Mouse (Mus musculus) heart, postnatal 36 days (tissue): Measurements from ENCODE around the gene Gstp2. TPM values are rescaled to one million over a fixed set of nuclear protein-coding genes. Genes with fewer than 3 reads are reported as not detected.

Experiments used
- DNase-seq, 2 experiments: peaks; one replicate each; pipeline ENCODE4 v3.0.0; 2021 to 2022
- intact Hi-C: fragments of 180-260 bp; cut with DNase I; formaldehyde crosslinking; loops from one replicate; pipeline ENCODE4 v1.15.1; 2025
- total RNA-seq, 2 experiments: library from RNA; stranded (reverse); gene quantifications; 2 replicates each; pipeline ENCODE4 v1.2.3; 2021

Gstp2 gene
- total RNA-seq, 2 experiments from 2014 or later: 120 to 124 TPM

DNA sequence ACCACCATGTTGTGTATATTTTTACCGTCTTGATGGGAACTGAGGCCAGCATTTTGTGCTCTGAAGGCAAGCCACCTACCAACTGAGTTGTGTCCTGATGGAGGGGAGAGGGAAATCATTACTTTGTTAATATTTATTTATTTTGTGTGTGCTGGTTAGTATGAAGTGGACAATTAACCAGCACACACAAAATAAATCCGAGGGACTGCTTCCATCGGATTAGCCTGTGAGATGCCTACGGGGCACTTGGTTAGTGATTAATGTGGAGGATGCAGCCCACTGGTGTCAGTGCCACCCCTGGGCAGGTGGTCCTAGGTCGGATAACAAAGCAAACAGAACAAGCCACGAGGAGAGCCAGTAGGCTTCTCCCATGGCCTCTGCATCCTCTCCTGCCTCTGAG lies 50.9 kb downstream of the Gstp2 start:
- intact Hi-C loops: no loop called here
- DNase-seq: no peak

DNA sequence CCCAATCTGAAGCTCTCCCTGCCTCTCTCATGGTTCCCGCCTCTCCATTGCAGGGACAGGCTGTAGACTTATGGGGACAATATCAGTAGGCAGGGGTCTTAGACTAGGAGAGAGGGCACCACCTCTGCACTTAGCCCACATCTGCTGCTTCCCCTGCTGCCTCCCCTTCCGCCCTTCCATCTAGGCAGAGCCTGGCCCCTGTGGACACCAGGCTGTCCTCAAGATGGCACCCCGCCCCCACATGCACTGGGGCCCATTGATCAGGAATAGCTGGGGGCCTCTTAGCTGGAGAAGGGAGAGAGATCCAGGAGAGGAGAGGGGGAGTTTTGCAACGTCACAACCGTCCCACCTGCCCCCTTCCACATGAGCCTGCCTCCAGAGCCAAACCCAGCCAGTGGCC lies 53.4 kb downstream of the Gstp2 start, which contains the start of gene Tbx10:
TSS of gene Tbx10 (plus strand) at position 337 of the 400 bp plus-strand sequence.
- intact Hi-C loops: no loop called here
- DNase-seq: no peak

DNA sequence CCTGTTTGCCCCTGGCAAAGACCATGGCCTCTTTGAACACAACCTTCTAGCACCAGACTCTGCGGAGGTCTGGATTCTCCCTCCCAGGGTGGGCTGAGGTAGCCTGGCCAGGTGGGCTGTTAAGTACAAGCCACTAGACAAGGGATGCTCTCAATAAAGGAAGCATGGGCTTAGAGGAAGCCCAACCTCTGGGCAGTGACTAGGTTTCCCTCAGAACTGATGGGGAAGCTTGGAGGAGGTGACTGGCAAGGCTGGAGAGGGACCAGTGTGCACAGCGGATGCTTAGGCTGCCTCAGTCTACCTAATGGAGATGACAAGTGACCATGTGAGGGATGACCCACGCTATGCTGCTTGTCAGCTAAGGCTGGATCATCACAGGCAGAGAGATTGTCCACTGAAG lies 53.9 kb downstream of the Gstp2 start:
- intact Hi-C loops: no loop called here
- DNase-seq: no peak

DNA sequence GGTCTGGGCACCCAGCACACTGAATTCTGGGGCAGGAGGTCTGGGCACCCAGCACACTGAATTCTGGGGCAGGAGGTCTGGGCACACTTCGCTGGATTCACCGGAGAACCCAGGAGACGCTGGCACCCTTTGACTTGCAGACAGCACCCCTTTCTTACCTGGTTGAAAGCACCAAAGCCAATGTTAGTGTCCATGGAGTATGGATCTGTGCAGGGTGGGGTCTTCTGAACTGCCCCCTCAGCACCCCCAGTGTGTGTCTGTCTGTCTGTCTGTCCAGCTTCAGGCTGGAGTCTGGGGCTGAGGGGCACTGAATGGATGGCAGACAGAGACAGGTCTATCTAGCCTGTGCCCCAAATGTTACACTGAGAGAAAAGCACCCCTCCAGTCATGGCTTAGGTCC lies 54.3 kb downstream of the Gstp2 start:
- intact Hi-C loops: no loop called here
- no peak for DNase-seq

DNA sequence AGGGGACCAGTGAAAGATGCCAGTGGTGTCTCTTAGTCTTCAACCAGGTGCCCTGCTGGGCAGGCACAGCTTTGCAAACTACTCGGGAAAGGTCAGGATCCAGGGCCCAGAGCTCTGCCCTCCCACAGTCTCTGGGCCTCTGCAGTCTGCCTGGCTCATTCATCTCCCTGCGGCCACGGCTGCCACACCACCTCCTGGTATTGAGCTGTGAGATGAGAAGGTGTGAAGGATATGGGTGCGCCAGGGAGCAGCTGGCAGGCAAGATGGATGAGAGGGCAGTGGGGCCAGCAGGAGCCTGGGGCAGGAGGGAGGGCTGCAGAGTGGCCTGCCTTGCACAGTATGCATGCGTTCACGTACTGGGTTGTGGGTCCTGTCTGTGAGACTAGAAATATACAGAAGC lies 55.0 kb downstream of the Gstp2 start:
- DNase-seq: no peak
- intact Hi-C loops: no loop called here

Other genes starting within 250 kb of the Gstp2 start
- 10 to 100 TPM; 10.5 to 11.5 TPM for gene Chka, start 194.2 kb downstream of the Gstp2 start, total RNA-seq
- 10 to 100 TPM in 1 of 2 experiments, 1 to 10 TPM in 1; 9.1 to 17.7 TPM for gene Tcirg1, start 138.9 kb downstream of the Gstp2 start, total RNA-seq
- gene Ndufs8, start 133.2 kb downstream of the Gstp2 start, total RNA-seq: 100 to 1,000 TPM; 508 to 532 TPM
- gene Aldh3b1, start 116.2 kb downstream of the Gstp2 start, total RNA-seq: 1 to 10 TPM; 1.5 to 1.6 TPM
- gene Unc93b1, start 110.8 kb downstream of the Gstp2 start, total RNA-seq: 10 to 100 TPM; 16.9 to 20.6 TPM
- under 1 TPM; 0.38 to 0.56 TPM for gene Aldh3b3, start 87.4 kb downstream of the Gstp2 start, total RNA-seq
- under 1 TPM in 1 of 2 experiments, not detected in 1; 0.39 TPM for gene Aldh3b2, start 73.7 kb downstream of the Gstp2 start, total RNA-seq
- gene Acy3, start 59.5 kb downstream of the Gstp2 start, total RNA-seq: 10 to 100 TPM; 22.8 to 24.4 TPM
- gene Tbx10, start 53.3 kb downstream of the Gstp2 start, total RNA-seq: not detected
- gene Nudt8, start 45.4 kb downstream of the Gstp2 start, total RNA-seq: 100 to 1,000 TPM; 126 to 140 TPM
- gene Gm49405, start 45.4 kb downstream of the Gstp2 start, total RNA-seq: 1 to 10 TPM; 1.3 to 1.4 TPM
- gene Doc2g, start 42.7 kb downstream of the Gstp2 start, total RNA-seq: 100 to 1,000 TPM; 174 to 196 TPM
- 1,000 to 10,000 TPM; 1,111 to 1,164 TPM for gene Ndufv1, start 33.2 kb downstream of the Gstp2 start, total RNA-seq
- gene Gstp1, start 8.0 kb downstream of the Gstp2 start, total RNA-seq: 100 to 1,000 TPM; 339 to 350 TPM
- not detected for gene Gstp3, start 13.5 kb upstream of the Gstp2 start, total RNA-seq
- gene Cabp2, start 35.6 kb upstream of the Gstp2 start, total RNA-seq: not detected
- 10 to 100 TPM; 35.3 to 39.1 TPM for gene Cdk2ap2, start 51.2 kb upstream of the Gstp2 start, total RNA-seq
- 10 to 100 TPM; 20.7 to 22.9 TPM for gene Pitpnm1, start 54.0 kb upstream of the Gstp2 start, total RNA-seq
- 10 to 100 TPM; 56.8 to 64.0 TPM for gene Aip, start 79.8 kb upstream of the Gstp2 start, total RNA-seq
- not detected for gene Gpr152, start 93.8 kb upstream of the Gstp2 start, total RNA-seq
- gene Cabp4, start 98.0 kb upstream of the Gstp2 start, total RNA-seq: under 1 TPM in 1 of 2 experiments, not detected in 1; 0.19 TPM
- gene Coro1b, start 102.6 kb upstream of the Gstp2 start, total RNA-seq: 10 to 100 TPM; 52.4 to 55.6 TPM
- 1 to 10 TPM; 1.1 to 1.3 TPM for gene Ptprcap, start 107.6 kb upstream of the Gstp2 start, total RNA-seq
- gene Rps6kb2, start 117.3 kb upstream of the Gstp2 start, total RNA-seq: 10 to 100 TPM; 16.4 to 18.8 TPM
- 10 to 100 TPM; 29.4 to 33.7 TPM for gene Carns1, start 129.5 kb upstream of the Gstp2 start, total RNA-seq
- 10 to 100 TPM in 1 of 2 experiments, 1 to 10 TPM in 1; 6.6 to 11.1 TPM for gene Tbc1d10c, start 145.3 kb upstream of the Gstp2 start, total RNA-seq
- 100 to 1,000 TPM; 326 to 332 TPM for gene Ppp1ca, start 146.0 kb upstream of the Gstp2 start, total RNA-seq
- 1 to 10 TPM; 5.2 to 5.3 TPM for gene Rad9a, start 155.6 kb upstream of the Gstp2 start, total RNA-seq
- gene Clcf1, start 168.2 kb upstream of the Gstp2 start, total RNA-seq: 1 to 10 TPM in 1 of 2 experiments, under 1 TPM in 1; 0.51 to 1.2 TPM
- not detected for gene AC109138.7, start 168.3 kb upstream of the Gstp2 start, total RNA-seq
- 10 to 100 TPM; 11.9 to 13.7 TPM for gene Pold4, start 185.9 kb upstream of the Gstp2 start, total RNA-seq
- 1 to 10 TPM; 7.2 to 8.6 TPM for gene Ssh3, start 223.2 kb upstream of the Gstp2 start, total RNA-seq
- gene Ankrd13d, start 237.1 kb upstream of the Gstp2 start, total RNA-seq: under 1 TPM; 0.51 to 0.80 TPM